Mouse (Mus musculus) left cerebral cortex, postnatal 14 days (tissue): ENCODE results near the gene Lce1f. TPM values are rescaled to one million over a fixed set of nuclear protein-coding genes. Genes with fewer than 3 reads are reported as not detected.
"Not testable (repeated sequence)": the region's sequence is repeated elsewhere in the genome, so short reads cannot be mapped to it uniquely, and the experiment has no call there.

Experiments
- DNase-seq, 2 experiments: peaks; one replicate each; pipeline ENCODE4 v3.0.0; 2021 to 2022; ENCODE audit warnings: low spot score in 2 of 2, mixed read lengths in 1 of 2
- intact Hi-C: fragments of 180-260 bp; cut with DNase I; formaldehyde crosslinking; loops from one replicate; pipeline ENCODE4 v1.15.1; 2025
- long read RNA-seq, 2 experiments: library from polyadenylated mRNA; stranded (forward); transcript quantifications; one replicate each; pipeline ENCODE4 v2.0.0; 2021
- total RNA-seq, 2 experiments: library from RNA; stranded (reverse); gene quantifications; 2 replicates each; pipeline ENCODE4 v1.2.3; 2021

The Lce1f gene
- not detected for total RNA-seq
- long read RNA-seq, experiment 1 = 0 reads
- long read RNA-seq, experiment 2 = 0 reads

- intact Hi-C loops = no loop called here
Measured at GRCm38 (mm10) chr3:92720250-92720649, at the start of gene Lce1f. Lce1f (minus strand) TSS chr3:92720350.

GRCm38 (mm10) chr3:92764965-92765364 is 44.8 kb upstream of the Lce1f start, which contains the start of gene Lce1h:
Lce1h (minus strand) TSS chr3:92765065.
- intact Hi-C loops = no loop called here
- DNase-seq = no peak

More at GRCm38 (mm10) chr3:92720250-92720649, at the start of gene Lce1f:
- DNase-seq = no peak

DNA sequence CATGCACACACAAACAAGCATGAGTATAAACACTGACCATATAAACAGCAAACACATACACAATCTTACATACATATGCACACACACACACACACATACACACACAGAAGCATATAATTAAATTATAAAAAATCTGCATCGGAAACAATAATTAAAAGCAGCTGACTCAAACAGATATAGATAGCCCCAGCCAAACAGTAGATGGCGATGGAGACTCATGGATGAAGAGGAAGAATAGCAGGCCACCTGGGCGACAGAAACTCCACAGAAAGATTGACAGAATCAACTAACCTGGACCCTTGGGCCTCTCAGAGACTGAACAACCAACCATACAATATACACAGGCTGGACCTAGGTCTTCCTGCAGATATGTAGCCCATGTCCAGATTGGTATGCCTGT is 33.0 kb upstream of the Lce1f start:
- no peak for DNase-seq
- intact Hi-C loops = no loop called here

- no peak for DNase-seq
- intact Hi-C loops = no loop called here
Measured at GRCm38 (mm10) chr3:92752238-92752637, 32.1 kb upstream of the Lce1f start, which contains the start of gene Lce1g. Lce1g (minus strand) TSS chr3:92752338.

GRCm38 (mm10) chr3:92738996-92739395 is 18.8 kb upstream of the Lce1f start, which contains the start of gene Gm38119:
Gm38119 (minus strand) TSS chr3:92739096.
- intact Hi-C loops = no loop called here
- DNase-seq = no peak

DNA sequence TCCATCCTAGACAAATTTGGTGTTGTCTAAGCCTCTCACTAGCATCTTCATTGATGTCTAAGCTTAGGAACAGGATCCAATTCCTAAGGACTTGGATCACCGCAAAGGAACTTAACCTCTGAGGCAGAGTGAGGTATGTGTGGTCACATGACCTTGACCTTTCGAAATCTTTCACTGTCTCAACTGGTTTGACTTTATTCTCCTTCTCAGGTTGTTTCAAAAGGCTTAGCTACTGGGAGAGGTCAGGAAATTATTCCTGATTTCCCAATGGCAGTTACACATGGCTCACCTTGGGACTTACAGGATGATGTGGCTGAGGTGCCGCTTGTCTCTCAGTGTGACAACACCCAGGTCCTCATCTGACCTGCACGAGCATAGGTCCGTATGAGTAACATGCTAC is 2.5 kb upstream of the Lce1f start:
- intact Hi-C loops = no loop called here
- no peak for DNase-seq

DNA sequence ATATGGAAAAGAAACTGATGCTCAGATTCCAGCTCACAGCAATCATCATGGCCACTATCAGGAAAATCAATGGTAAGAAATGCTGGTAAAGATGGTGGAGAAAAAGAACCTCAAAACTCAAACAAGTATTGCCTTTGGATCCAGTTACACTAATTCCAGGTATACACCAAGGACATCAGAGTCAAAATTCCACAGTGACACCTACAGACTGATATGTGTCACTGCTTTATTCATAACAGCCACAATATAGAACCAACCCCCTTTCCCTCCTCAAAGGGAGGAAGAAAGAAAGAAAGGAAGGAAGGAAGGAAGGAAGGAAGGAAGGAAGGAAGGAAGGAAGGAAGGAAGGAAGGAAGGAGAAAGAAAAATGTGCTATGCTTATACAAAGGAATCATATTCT is 5.0 kb downstream of the Lce1f start:
- DNase-seq = no peak
- intact Hi-C loops = no loop called here

DNA sequence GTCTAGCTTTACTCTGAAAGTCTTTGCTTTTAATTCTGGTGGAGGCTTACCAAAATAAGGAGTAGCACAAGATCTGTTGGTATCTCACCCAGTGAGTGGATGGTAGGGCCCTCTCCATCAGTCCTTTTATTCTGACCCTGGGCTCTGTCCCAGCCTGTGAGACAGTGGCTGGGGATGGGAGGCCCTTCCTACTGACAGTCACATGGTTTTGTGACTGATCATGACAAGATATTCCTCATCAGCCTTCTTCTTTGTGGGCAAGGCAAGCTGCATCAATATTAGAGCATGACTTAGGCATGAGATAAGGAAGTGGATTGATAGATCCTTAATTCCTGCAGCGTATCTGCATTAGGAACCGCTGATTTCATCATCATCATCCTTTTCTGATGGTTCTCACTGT is 11.2 kb downstream of the Lce1f start, which contains the start of gene Lce1e:
Lce1e (minus strand) TSS at position 101 of the 400 bp plus-strand sequence.
- intact Hi-C loops = no loop called here
- no peak for DNase-seq

- intact Hi-C loops = no loop called here
- no peak for DNase-seq
Measured at GRCm38 (mm10) chr3:92694613-92695012, 25.5 kb downstream of the Lce1f start.

- intact Hi-C loops = no loop called here
- no peak for DNase-seq
Measured at GRCm38 (mm10) chr3:92691688-92692087, 28.5 kb downstream of the Lce1f start.

- intact Hi-C loops = not testable (repeated sequence)
- DNase-seq = peak in 1 of 2 experiments; percentile 12
Measured at GRCm38 (mm10) chr3:92689154-92689553, 31.0 kb downstream of the Lce1f start.

- intact Hi-C loops = no loop called here
- no peak for DNase-seq
Measured at GRCm38 (mm10) chr3:92687110-92687509, 33.0 kb downstream of the Lce1f start, which contains the start of gene Lce1d. Lce1d (minus strand) TSS chr3:92687210.

GRCm38 (mm10) chr3:92678947-92679346 is 41.2 kb downstream of the Lce1f start, which contains the start of gene Lce1c:
Lce1c (plus strand) TSS chr3:92679247.
- DNase-seq = no peak
- intact Hi-C loops = no loop called here

DNA sequence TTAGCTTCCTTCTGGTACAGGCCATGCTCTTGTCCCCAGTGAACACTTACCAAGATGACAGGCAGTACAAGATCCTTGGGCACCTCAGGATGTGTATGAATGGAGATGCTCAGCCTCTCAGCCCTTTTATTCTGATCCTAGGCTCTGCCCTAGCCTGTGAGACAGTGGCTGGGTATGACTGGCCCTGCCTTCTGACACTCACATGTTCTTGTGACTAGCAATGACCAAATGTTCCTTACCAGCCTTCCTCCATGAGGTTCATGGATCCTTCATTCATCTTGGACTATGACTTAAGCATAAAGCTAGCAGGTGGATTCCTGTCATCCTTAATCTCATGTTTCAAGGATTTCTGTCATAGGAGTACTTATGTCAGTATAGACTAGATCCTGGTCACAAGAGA is 49.9 kb downstream of the Lce1f start, which contains the start of gene Lce1a2:
Lce1a2 (minus strand) TSS at position 101 of the 400 bp plus-strand sequence.
- intact Hi-C loops = no loop called here

More for the DNA sequence above, 49.9 kb downstream of the Lce1f start, which contains the start of gene Lce1a2:
- no peak for DNase-seq

Other genes with a start within 250 kb of the Lce1f start
- not detected for gene Sprr1a, start 234.5 kb downstream of the Lce1f start, total RNA-seq
- gene Sprr4, start 219.9 kb downstream of the Lce1f start, total RNA-seq = not detected
- not detected for gene 2310046K23Rik, start 185.8 kb downstream of the Lce1f start, total RNA-seq
- gene Ivl, start 146.6 kb downstream of the Lce1f start, total RNA-seq = not detected
- gene Smcp, start 131.4 kb downstream of the Lce1f start, total RNA-seq = not detected
- gene 2210017I01Rik, start 112.9 kb downstream of the Lce1f start, total RNA-seq = not detected
- not detected for gene Lce6a, start 98.7 kb downstream of the Lce1f start, total RNA-seq
- gene Lce1a1, start 72.0 kb downstream of the Lce1f start, total RNA-seq = not detected
- gene Lce1b, start 63.4 kb downstream of the Lce1f start, total RNA-seq = not detected
- gene Lce1a2, start 50.0 kb downstream of the Lce1f start, total RNA-seq = not detected
- gene Lce1c, start 41.1 kb downstream of the Lce1f start, total RNA-seq = not detected
- gene Lce1d, start 33.1 kb downstream of the Lce1f start, total RNA-seq = not detected
- gene Lce1e, start 11.3 kb downstream of the Lce1f start, total RNA-seq = not detected
- not detected for gene Gm38119, start 18.7 kb upstream of the Lce1f start, total RNA-seq
- not detected for gene Lce1g, start 32.0 kb upstream of the Lce1f start, total RNA-seq
- gene Lce1h, start 44.7 kb upstream of the Lce1f start, total RNA-seq = not detected
- not detected for gene Lce1i, start 58.5 kb upstream of the Lce1f start, total RNA-seq
- gene Lce1j, start 70.2 kb upstream of the Lce1f start, total RNA-seq = not detected
- gene Lce1k, start 87.5 kb upstream of the Lce1f start, total RNA-seq = not detected
- not detected for gene Kprp, start 106.9 kb upstream of the Lce1f start, total RNA-seq
- gene Lce1l, start 130.9 kb upstream of the Lce1f start, total RNA-seq = not detected
- not detected for gene 2310050C09Rik, start 149.9 kb upstream of the Lce1f start, total RNA-seq
- gene Lce3a, start 205.9 kb upstream of the Lce1f start, total RNA-seq = not detected
- gene Lce3b, start 212.6 kb upstream of the Lce1f start, total RNA-seq = not detected
- gene Lce3c, start 224.1 kb upstream of the Lce1f start, total RNA-seq = not detected
- not detected for gene Lce3d, start 237.0 kb upstream of the Lce1f start, total RNA-seq
- gene Lce3e, start 246.7 kb upstream of the Lce1f start, total RNA-seq = not detected